Mouse (Mus musculus) brain, embryonic 18.5 days (tissue): Measurements from ENCODE around the gene Rnf144b.

Source experiments
- DNase-seq: peaks from one replicate; pipeline ENCODE4 v3.0.0-alpha.2; 2012; ENCODE audit warnings: low read depth, low spot score

Gene Rnf144b

GRCm38 (mm10) chr13:47124449-47124848 is 2.0 kb downstream of the Rnf144b start:
- DNase-seq: no peak

- no peak for DNase-seq
These were observed 2.5 kb downstream of the Rnf144b start for GRCm38 (mm10) chr13:47124986-47125385.

- no peak for DNase-seq
These were observed 3.1 kb downstream of the Rnf144b start for GRCm38 (mm10) chr13:47125595-47125994.

- DNase-seq: no peak
These were observed 6.6 kb downstream of the Rnf144b start for GRCm38 (mm10) chr13:47129090-47129489.

GRCm38 (mm10) chr13:47133058-47133457 is 10.6 kb downstream of the Rnf144b start:
- DNase-seq: no peak

DNA sequence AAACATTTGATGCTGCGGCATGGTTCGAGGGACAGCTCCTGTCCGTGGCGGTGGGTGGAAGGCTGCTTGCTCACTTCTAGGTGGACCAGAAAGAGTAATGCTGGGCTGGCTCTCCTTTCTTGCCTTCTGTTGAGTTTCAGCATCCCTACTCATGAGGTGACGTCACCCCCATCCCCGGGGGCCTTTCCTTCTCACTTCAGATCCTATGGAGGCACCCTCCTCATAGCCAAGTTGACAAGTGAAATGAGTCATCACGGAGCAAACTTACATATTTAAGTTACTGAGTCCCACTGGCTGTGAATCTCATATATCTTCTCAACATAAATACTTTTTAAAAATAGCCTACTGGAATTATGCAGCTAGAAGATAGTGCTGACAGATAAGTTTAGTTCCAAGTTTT is 12.4 kb downstream of the Rnf144b start:
- no peak for DNase-seq

DNA sequence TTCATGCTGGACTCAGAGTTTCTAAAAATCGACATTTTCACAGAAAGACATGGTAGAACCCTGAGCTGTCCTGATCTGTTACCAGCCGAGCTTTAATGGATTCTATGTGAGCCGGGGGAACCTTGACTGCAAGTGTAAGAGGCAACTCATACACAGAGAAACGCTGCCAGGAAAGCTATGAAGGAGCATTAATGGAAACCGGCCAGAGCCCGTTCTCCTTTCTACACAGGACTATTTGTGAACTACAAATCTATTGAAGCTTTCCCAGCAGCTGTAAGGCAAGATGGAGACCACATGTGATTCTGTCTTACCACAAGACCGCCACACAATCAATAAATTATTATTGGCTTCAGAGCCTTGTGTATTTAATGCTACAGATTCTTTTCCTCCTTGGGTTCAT is 13.3 kb downstream of the Rnf144b start:
- DNase-seq: no peak

DNA sequence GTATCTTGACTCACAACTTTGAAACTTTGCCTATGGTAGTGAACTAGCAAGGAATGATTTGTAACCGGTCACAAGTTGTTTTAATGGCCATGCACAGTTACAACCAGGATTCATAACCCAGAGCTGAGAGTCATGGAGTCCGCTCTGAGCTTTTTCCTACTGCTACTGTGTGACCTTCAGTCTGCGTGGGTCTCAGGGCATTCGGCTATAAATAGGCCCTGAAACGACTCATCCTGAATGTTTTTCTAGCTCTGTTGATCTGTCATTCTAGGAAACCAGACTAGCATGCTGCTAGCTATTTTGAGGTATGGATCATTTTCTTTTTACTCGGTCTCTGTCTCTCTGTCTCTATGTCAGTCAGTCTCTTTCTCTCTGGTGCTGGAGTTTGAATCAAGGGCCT is 20.3 kb downstream of the Rnf144b start:
- DNase-seq: no peak

- no peak for DNase-seq
These were observed 23.5 kb downstream of the Rnf144b start for GRCm38 (mm10) chr13:47145939-47146338.

DNA sequence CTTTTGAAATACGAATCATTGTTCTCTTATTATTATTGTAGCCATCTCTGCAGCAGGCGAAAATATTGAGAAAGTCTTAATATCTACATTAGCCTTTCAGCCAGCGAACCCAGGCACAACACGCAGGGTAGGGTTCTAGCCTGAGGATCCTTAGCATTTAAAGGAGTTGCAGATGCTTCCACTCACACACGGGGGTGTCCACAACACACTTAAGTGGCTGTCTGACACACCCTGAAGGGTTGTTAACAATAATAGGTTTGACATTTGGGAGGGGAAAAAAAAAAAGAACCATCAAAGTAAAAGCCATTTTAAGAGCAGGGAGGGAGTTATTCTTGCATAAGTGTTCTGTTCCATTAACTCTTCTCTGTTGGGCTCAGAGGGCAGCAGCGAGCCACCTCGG is 23.9 kb downstream of the Rnf144b start:
- no peak for DNase-seq

- no peak for DNase-seq
These were observed 26.1 kb downstream of the Rnf144b start for GRCm38 (mm10) chr13:47148573-47148972.

- DNase-seq: no peak
These were observed 27.5 kb downstream of the Rnf144b start for GRCm38 (mm10) chr13:47149993-47150392.

GRCm38 (mm10) chr13:47151060-47151459 is 28.6 kb downstream of the Rnf144b start:
- DNase-seq: no peak

DNA sequence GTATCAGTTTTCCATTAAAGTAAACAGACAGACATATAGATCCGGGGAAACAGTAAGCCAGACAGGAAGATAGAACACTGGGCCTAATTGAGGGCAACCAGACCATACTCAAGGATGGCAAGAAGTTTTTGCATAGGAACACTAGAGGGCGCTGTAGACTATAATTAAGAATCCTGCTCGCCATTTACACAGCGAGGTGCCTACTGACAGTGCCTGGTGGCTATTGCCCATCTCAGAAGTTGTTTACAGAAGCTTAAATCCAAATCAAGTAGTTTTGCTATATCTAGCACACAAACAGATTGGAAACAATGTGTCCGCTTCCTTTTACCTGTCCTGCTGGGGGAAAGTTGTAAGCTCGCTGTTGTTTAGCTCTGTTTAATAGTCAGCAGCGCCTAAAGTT is 29.9 kb downstream of the Rnf144b start:
- peak; percentile 49 for DNase-seq

DNA sequence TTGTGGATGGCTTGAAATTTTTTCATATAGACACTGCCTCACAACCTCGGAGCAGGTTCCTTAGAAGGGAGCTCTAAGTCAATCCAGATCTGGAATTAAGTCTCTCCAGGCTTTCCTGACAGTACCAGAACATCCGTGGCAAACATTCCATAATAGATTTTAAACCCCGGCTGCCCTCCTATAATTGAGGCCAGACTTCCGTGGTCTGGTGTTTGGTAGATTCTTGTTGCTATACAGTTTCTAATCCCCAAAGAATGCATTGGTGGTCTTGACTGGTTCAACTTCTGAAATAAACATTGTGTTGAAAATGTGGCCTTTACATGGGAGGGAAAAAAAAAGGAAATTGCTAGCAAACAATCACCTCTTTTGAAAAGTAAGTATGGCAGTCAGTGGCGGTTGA is 30.8 kb downstream of the Rnf144b start:
- DNase-seq: no peak

GRCm38 (mm10) chr13:47154866-47155265 is 32.4 kb downstream of the Rnf144b start:
- DNase-seq: no peak

DNA sequence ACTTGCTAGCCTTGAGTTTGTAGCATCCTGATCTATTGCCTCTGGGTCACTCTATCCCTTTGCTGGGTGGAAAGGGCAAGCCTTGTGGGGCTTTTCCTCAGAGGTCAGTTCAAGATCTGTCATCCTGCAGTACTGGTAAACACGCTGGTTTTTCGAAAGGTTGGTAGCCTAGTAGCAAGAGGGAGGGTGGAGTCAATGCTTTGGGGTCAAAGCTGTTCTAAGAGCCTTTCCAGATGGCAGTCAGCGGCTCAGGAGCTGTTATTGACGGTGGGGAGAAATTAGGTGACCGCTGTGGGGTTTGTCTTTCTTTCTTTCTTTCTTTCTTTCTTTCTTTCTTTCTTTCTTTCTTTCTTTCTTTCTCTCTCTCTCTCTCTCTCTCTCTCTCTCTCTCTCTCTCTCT is 34.4 kb downstream of the Rnf144b start:
- DNase-seq: no peak

- no peak for DNase-seq
These were observed 39.5 kb downstream of the Rnf144b start for GRCm38 (mm10) chr13:47162001-47162400.

DNA sequence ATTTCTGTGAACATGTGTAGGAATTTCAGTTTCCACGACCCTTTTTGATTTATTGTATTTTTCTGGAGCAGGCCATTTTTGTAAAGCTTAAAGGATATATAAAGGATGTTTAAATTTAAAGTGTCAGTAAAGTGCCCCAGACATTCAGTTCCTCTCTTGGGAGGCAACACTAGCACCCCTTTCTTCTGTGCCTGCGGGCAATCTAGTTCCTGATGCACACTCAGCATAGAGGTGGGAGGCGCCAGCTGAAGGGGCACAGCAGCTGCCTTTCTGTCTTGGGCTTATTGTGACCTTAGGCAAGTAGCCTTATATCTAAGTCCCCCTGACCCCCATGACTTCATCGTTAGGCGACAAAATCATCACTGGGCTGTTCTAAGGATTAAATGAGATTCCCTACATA is 42.3 kb downstream of the Rnf144b start:
- no peak for DNase-seq

- DNase-seq: no peak
These were observed 42.8 kb downstream of the Rnf144b start for GRCm38 (mm10) chr13:47165261-47165660.

- DNase-seq: no peak
These were observed 46.0 kb downstream of the Rnf144b start for GRCm38 (mm10) chr13:47168484-47168883.

DNA sequence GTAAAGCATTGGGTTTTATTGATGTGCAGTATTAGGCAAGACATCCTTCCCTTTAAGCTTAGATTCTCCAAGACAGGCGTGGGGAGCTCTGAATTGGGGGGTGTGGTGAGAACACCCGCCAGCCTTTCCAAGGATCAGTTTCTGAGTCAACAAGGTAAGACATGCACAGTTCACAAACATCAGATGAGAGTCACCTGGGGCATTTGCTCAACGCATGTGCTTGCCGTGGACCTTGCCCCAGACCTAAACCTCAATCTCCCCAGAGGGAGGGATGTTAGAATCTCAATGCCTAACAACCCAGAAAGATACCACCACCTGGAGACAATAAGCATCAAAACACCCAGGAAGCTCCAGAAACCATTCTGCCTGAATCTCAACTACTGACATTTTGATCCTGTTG is 47.6 kb downstream of the Rnf144b start:
- no peak for DNase-seq

GRCm38 (mm10) chr13:47170811-47171555 is 48.5 kb downstream of the Rnf144b start:
- DNase-seq: no peak

- DNase-seq: no peak
These were observed 50.4 kb downstream of the Rnf144b start for GRCm38 (mm10) chr13:47172891-47173290.
